Mouse (Mus musculus) testis, adult 2 months (tissue): Measurements from ENCODE around the gene Acrbp.

ENCODE experiments used
- CTCF ChIP-seq: fragments of 200-500 bp; IDR thresholded peaks from 2 replicates; pipeline ENCODE4 v1.5.1; 2012; ENCODE audit warnings: low read depth, mild to moderate bottlenecking, inconsistent platforms, low read length, moderate library complexity; ENCODE audit not compliant: control insufficient read depth, insufficient read depth, insufficient replicate concordance
- POLR2A ChIP-seq: fragments of 200-500 bp; IDR thresholded peaks from 2 replicates; pipeline ENCODE4 v1.6.1; 2012; ENCODE audit warnings: low read depth, mild to moderate bottlenecking, inconsistent platforms, low read length, moderate library complexity; ENCODE audit not compliant: control insufficient read depth

DNA sequence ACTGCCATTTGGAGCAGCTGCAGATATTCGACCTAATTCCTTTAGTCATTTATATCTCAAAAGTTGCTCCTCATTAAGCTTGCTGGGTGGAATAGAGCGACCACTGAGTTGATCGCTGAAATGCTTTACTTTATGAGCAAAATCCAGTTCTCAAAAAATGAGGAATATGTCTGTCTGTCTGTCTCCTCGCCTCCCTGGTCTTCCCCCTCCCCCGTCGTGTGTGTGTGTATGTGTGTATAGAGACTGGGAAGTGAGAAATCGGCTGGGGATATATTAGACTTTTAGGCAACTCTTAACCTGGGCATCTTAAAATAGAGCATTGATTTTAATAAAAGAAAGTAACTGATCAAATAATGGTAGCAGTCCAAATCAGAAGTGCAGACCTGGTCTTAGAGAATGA lies 9.3 kb upstream of the Acrbp start:
- no peak for TF ChIP-seq POLR2A
- TF ChIP-seq CTCF: no peak
